Mouse (Mus musculus): Measurements from ENCODE around the gene Gm45785. TPM values are rescaled to one million over a fixed set of nuclear protein-coding genes. Genes with fewer than 3 reads are reported as not detected.

Gm45785 gene
- polyA plus RNA-seq, 1 experiment from 2014 or later = not detected

DNA sequence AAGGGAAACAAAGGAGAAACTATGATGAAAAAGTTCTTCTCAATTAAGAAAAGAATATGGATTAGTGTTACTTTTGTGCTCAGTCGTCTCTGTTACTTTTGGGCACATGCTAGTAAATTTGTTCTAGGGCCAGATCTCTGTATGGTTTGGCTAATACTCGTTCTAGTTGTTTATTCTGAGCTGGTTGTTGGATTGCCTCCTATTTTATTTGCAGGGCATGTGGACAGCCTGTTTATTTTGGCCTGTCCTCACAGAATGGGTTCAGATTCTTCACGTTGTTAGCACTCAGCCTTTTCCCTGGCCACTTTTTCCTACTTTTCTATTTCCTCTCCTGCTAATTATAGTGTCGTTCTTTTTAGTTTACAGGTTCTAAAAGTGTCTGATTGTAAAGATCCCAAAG is 62.6 kb downstream of the Gm45785 start:
- no peak for ATAC-seq (ENCODE audit: insufficient number of reproducible peaks, low FRiP score, low TSS enrichment, low read depth)
- no peaks in the 10 kb centered on the region for H3K27me3 ChIP-seq
- no peak overlapping the region for H3K9ac ChIP-seq
- no peaks in the 10 kb centered on the region for H3K9me3 ChIP-seq (replicated peaks)
- H3K4me2 ChIP-seq (replicated peaks) = no peak overlapping the region
- no peak overlapping the region for H3K4me3 ChIP-seq (replicated peaks)
- no peak overlapping the region for H3K27ac ChIP-seq (replicated peaks)
- WGBS = 66% methylated on average over 4 of the region's 4 CpGs
- no peaks in the 10 kb centered on the region for H3K36me3 ChIP-seq
- no peaks in the 10 kb centered on the region for H3K4me1 ChIP-seq

DNA sequence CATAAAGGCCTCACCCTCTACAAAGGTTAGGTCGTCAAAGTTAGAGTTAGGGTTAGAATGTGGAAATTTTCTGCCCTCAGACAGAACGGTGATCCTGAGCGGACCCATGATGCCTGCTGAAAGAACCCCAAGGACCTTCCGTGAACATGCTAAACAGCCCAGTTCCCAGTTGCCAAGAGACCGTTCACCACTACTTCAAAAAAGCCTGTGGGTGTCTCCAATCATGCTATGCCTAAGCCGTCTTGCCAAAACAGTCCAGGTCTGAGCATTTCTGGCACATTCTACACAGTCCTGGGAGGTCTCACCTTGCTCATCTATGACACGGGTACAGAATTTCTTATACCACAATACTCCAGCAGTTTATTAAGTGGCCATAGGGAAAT is 68.1 kb downstream of the Gm45785 start:
- Histone ChIP-seq H3K27me3 (no peaks in the 10 kb centered on the region), H3K9ac (no peak overlapping the region), H3K4me1 (no peaks in the 10 kb centered on the region), H3K4me3 (replicated peaks) (no peak overlapping the region), H3K27ac (replicated peaks) (no peak overlapping the region), H3K9me3 (replicated peaks) (no peaks in the 10 kb centered on the region), H3K4me2 (replicated peaks) (no peak overlapping the region), H3K36me3 (no peaks in the 10 kb centered on the region)
- WGBS = 84% methylated on average over 7 of the region's 7 CpGs
- no peak for ATAC-seq (ENCODE audit: insufficient number of reproducible peaks, low FRiP score, low TSS enrichment, low read depth)

DNA sequence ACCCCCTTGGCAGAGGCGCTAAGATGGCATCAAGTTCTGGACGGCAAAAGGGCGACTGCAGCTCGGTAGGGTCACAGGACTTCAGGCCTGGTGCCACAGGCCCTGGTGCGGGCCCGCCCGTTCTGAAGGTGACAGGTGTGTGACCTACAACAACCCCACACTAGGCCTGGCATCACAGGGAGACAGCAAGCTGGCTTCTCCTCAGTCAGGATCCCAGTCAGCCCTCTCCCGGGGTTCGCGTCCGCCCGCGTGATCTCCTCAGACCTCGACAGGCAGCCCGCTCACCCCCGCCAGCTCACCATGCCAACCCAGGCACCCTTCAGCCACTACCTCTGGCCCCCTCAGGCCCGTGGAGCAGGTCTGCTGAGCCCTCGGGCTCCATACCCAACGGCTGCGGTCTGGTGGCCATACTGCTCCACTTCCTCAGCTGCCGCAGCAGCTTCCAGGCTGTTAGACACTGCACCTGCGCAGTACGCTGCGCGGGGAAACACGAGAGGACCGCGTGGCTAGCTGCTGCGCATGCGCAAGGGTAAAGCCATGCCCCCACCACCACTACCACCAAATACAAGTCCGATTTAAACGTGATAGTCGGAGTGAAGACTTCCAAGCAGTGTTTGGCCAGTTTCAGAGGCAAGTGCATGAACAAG is 68.6 kb downstream of the Gm45785 start, which contains the start of gene Syce1:
Gene Syce1, minus strand, starts transcription at position 447 of the 647 bp plus-strand sequence.
- Histone ChIP-seq H3K27ac (replicated peaks) (no peak within 1 kb of the TSS), H3K4me1 (no peaks in the 10 kb centered on the region), H3K27me3 (no peaks in the 10 kb centered on the region), H3K36me3 (no peaks in the 10 kb centered on the region), H3K9ac (no peak within 1 kb of the TSS), H3K4me3 (replicated peaks) (no peak within 1 kb of the TSS), H3K9me3 (replicated peaks) (no peaks in the 10 kb centered on the region), H3K4me2 (replicated peaks) (no peak within 1 kb of the TSS)
- 83% methylated on average over 33 of the region's 33 CpGs for WGBS
- no peak for ATAC-seq (ENCODE audit: insufficient number of reproducible peaks, low FRiP score, low TSS enrichment, low read depth)

DNA sequence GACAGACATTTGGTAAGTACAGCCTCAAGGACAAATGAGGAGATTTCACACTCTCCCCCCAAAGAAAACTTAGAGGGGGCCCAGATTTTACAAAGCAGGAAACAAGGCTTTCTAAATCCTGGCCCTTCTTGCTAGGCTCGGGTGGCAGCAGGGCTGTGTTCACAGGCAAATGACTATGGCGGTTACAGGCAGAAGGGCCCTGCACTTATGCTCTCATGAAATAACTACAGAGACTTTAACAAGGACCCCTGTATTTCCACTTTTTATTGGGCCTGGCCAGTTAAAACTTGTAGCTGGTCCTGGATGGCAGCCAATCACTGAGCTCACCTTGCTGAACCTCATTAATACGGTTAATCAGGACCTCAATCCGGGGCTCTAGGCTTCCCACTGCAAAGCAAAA is 75.6 kb downstream of the Gm45785 start:
- H3K4me1 ChIP-seq = no peaks in the 10 kb centered on the region
- no peaks in the 10 kb centered on the region for H3K27me3 ChIP-seq
- no peak overlapping the region for H3K27ac ChIP-seq (replicated peaks)
- no peak overlapping the region for H3K4me2 ChIP-seq (replicated peaks)
- H3K36me3 ChIP-seq = no peaks in the 10 kb centered on the region
- no peak for ATAC-seq (ENCODE audit: insufficient number of reproducible peaks, low FRiP score, low TSS enrichment, low read depth)
- H3K9ac ChIP-seq = no peak overlapping the region
- WGBS = 75% methylated on average over 4 of the region's 4 CpGs
- H3K9me3 ChIP-seq (replicated peaks) = no peaks in the 10 kb centered on the region
- no peak overlapping the region for H3K4me3 ChIP-seq (replicated peaks)

Other genes with a start within 250 kb of the Gm45785 start
- not detected in 2 replicates for gene Olfr61, start 227.4 kb downstream of the Gm45785 start, polyA plus RNA-seq (2015; fragmentation: Nextera tagmentation; extraction: Ambion mirVana)
- not detected in 2 replicates for gene Olfr53, start 209.9 kb downstream of the Gm45785 start, polyA plus RNA-seq (2015; fragmentation: Nextera tagmentation; extraction: Ambion mirVana)
- gene Olfr539, start 196.4 kb downstream of the Gm45785 start, polyA plus RNA-seq (2015; fragmentation: Nextera tagmentation; extraction: Ambion mirVana) = not detected in 2 replicates
- gene Olfr45, start 174.4 kb downstream of the Gm45785 start, polyA plus RNA-seq (2015; fragmentation: Nextera tagmentation; extraction: Ambion mirVana) = not detected in 2 replicates
- gene Olfr541, start 159.1 kb downstream of the Gm45785 start, polyA plus RNA-seq (2015; fragmentation: Nextera tagmentation; extraction: Ambion mirVana) = not detected in 2 replicates
- gene Cyp2e1, start 92.6 kb downstream of the Gm45785 start, polyA plus RNA-seq (2015; fragmentation: Nextera tagmentation; extraction: Ambion mirVana) = not detected in 2 replicates
- gene Syce1, start 68.5 kb downstream of the Gm45785 start, polyA plus RNA-seq (2015; fragmentation: Nextera tagmentation; extraction: Ambion mirVana) = 0.19 TPM in 1 of 2 replicates, not detected in the other
- gene Zfp941, start 34.2 kb downstream of the Gm45785 start, polyA plus RNA-seq (2015; fragmentation: Nextera tagmentation; extraction: Ambion mirVana) = 0.56 and 0.87 TPM in 2 replicates
- gene Urah, start 21.3 kb downstream of the Gm45785 start, polyA plus RNA-seq (2015; fragmentation: Nextera tagmentation; extraction: Ambion mirVana) = 38.8 and 42.6 TPM in 2 replicates
- gene Scgb1c1, start 10.8 kb downstream of the Gm45785 start, polyA plus RNA-seq (2015; fragmentation: Nextera tagmentation; extraction: Ambion mirVana) = 2.3 and 8.5 TPM in 2 replicates
- gene Odf3, start 8.5 kb downstream of the Gm45785 start, polyA plus RNA-seq (2015; fragmentation: Nextera tagmentation; extraction: Ambion mirVana) = 0.20 and 0.48 TPM in 2 replicates
- 78.8 and 86.1 TPM in 2 replicates for gene Ric8a, start 626 bp upstream of the Gm45785 start, polyA plus RNA-seq (2015; fragmentation: Nextera tagmentation; extraction: Ambion mirVana)
- 64.2 and 67.5 TPM in 2 replicates for gene Bet1l, start 1.2 kb upstream of the Gm45785 start, polyA plus RNA-seq (2015; fragmentation: Nextera tagmentation; extraction: Ambion mirVana)
- gene Psmd13, start 25.6 kb upstream of the Gm45785 start, polyA plus RNA-seq (2015; fragmentation: Nextera tagmentation; extraction: Ambion mirVana) = 206 and 209 TPM in 2 replicates
- gene Sirt3, start 26.0 kb upstream of the Gm45785 start, polyA plus RNA-seq (2015; fragmentation: Nextera tagmentation; extraction: Ambion mirVana) = 25.1 and 27.4 TPM in 2 replicates
- 23.3 and 34.9 TPM in 2 replicates for gene Cox8b, start 44.1 kb upstream of the Gm45785 start, polyA plus RNA-seq (2015; fragmentation: Nextera tagmentation; extraction: Ambion mirVana)
- 0.07 and 0.25 TPM in 2 replicates for gene Nlrp6, start 64.6 kb upstream of the Gm45785 start, polyA plus RNA-seq (2015; fragmentation: Nextera tagmentation; extraction: Ambion mirVana)
- gene Pgghg, start 85.1 kb upstream of the Gm45785 start, polyA plus RNA-seq (2015; fragmentation: Nextera tagmentation; extraction: Ambion mirVana) = 26.3 and 29.0 TPM in 2 replicates
- 110 and 112 TPM in 2 replicates for gene Ifitm5, start 94.0 kb upstream of the Gm45785 start, polyA plus RNA-seq (2015; fragmentation: Nextera tagmentation; extraction: Ambion mirVana)
- gene Gm45717, start 99.6 kb upstream of the Gm45785 start, polyA plus RNA-seq (2015; fragmentation: Nextera tagmentation; extraction: Ambion mirVana) = 0.96 TPM in 1 of 2 replicates, not detected in the other
- 1,542 and 1,589 TPM in 2 replicates for gene Ifitm2, start 99.7 kb upstream of the Gm45785 start, polyA plus RNA-seq (2015; fragmentation: Nextera tagmentation; extraction: Ambion mirVana)
- gene Ifitm1, start 110.9 kb upstream of the Gm45785 start, polyA plus RNA-seq (2015; fragmentation: Nextera tagmentation; extraction: Ambion mirVana) = 126 and 137 TPM in 2 replicates
- gene Ifitm3, start 154.4 kb upstream of the Gm45785 start, polyA plus RNA-seq (2015; fragmentation: Nextera tagmentation; extraction: Ambion mirVana) = 197 and 204 TPM in 2 replicates
- gene Ifitm6, start 161.6 kb upstream of the Gm45785 start, polyA plus RNA-seq (2015; fragmentation: Nextera tagmentation; extraction: Ambion mirVana) = 2.7 and 2.8 TPM in 2 replicates
- not detected in 2 replicates for gene Gm17387, start 172.8 kb upstream of the Gm45785 start, polyA plus RNA-seq (2015; fragmentation: Nextera tagmentation; extraction: Ambion mirVana)
- gene B4galnt4, start 204.8 kb upstream of the Gm45785 start, polyA plus RNA-seq (2015; fragmentation: Nextera tagmentation; extraction: Ambion mirVana) = 12.0 and 15.1 TPM in 2 replicates
- 115 and 118 TPM in 2 replicates for gene Pkp3, start 221.9 kb upstream of the Gm45785 start, polyA plus RNA-seq (2015; fragmentation: Nextera tagmentation; extraction: Ambion mirVana)
- 6.1 and 6.8 TPM in 2 replicates for gene Sigirr, start 244.2 kb upstream of the Gm45785 start, polyA plus RNA-seq (2015; fragmentation: Nextera tagmentation; extraction: Ambion mirVana)

Data from embryonic facial prominence, embryonic 15.5 days (tissue).